In the genomic region with DNA sequence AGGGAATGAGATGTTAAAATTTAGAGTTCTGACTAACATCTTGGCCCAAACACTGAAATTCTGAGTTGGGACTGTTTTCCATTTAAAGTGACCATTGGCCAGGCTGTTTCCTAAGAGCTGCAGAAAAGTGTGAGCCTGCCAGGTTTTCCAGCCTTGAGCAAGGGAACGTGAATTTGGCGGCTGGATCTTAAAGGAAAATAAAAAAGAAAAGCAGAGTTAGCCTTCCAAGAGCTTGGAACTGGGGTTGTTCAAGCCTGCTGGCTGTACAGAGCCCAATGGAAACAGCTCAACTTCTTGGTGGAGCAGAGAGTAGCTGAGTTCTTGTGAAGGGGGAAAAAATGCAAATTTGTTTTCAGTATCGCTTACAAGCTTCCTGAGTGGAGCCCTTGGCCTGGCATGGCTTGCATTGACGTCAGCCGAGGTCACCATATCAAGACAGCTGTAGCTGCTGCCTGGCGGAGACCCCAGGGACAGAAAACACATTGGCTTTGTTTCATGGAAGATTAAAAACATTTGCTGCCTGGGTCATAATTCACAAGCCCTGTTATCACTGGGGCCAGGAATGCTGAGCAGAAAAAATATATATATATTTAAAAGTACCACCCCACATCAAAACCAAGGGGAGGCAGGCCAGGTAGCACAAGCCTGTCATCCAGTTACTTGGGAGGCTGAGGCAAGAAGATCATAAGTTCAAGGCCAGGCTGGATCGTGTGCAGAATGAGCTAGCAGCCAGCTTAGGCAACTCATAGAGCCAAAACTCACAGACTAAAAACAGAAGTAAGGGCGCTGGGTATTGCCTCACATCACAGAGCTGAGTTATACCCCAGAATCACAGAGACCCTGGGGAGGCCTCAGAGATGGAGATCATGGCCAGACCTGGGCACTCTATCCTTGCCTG, we compare ENCODE assay signal across 9 mouse cellular contexts. TPM values are rescaled to one million over a fixed set of nuclear protein-coding genes. Genes with fewer than 3 reads are reported as not detected.
DNase-seq lines count a peak whose midpoint lies in the region; ATAC-seq lines count a peak whose summit lies in the region.
"Had no signal": no experiment of that assay in that cellular context is flagged by ENCODE, and none has a peak within 500 bp of the region (broad histone marks: within the 10 kb centered on the region; RNA-seq: fewer than 3 reads in every experiment).

No protein-coding gene starts in this region.

- H3K36me3 ChIP-seq in liver, embryonic 11.5 days (ENCODE audit: control insufficient read depth, insufficient read depth, low read length) = no peaks in the 10 kb centered on the region
- H3K36me3 ChIP-seq in embryonic facial prominence, embryonic 12.5 days = no peaks in the 10 kb centered on the region
- H3K36me3 ChIP-seq in heart, embryonic 12.5 days = no peaks in the 10 kb centered on the region
- H3K36me3 ChIP-seq in kidney, embryonic 16.5 days (ENCODE audit: insufficient read depth, low read length) = no peaks in the 10 kb centered on the region
- H3K36me3 ChIP-seq: G1E had no signal

- no peaks in the 10 kb centered on the region for H3K9me3 ChIP-seq in liver, embryonic 11.5 days (ENCODE audit: control insufficient read depth, low read length)
- no peaks in the 10 kb centered on the region for H3K9me3 ChIP-seq in embryonic facial prominence, embryonic 12.5 days
- peaks cover 3% of the 10 kb centered on the region; the same call in 1 of the 2 replicates for H3K9me3 ChIP-seq in heart, embryonic 12.5 days (replicated peaks)
- H3K9me3 ChIP-seq in kidney, embryonic 16.5 days (ENCODE audit: low read length) = no peaks in the 10 kb centered on the region; the same call in 1 of the 2 replicates

- DNase-seq in liver = peak; percentile 30
- DNase-seq in liver, embryonic 11.5 days (ENCODE audit: low spot score) = no peak
- DNase-seq in left cerebral cortex, adult 9 months (ENCODE audit: low spot score in 2 of 2) = no peak

- ATAC-seq in liver, embryonic 11.5 days (replicated peaks; ENCODE audit: low FRiP score) = no peak
- no peak for ATAC-seq in embryonic facial prominence, embryonic 12.5 days (ENCODE audit: insufficient number of reproducible peaks, insufficient read depth, low FRiP score, low TSS enrichment)
- peak; percentile 70 for ATAC-seq in heart, embryonic 12.5 days (ENCODE audit: insufficient number of reproducible peaks, low FRiP score)
- ATAC-seq in kidney, embryonic 16.5 days (ENCODE audit: low FRiP score, low TSS enrichment) = peak; percentile 47; the same call in 1 of the 2 replicates
- ATAC-seq in megakaryocyte progenitor cell, adult 5-6 weeks (replicated peaks; ENCODE audit: poor library complexity) = peak; percentile 68
- no peak for ATAC-seq in activated CD4-positive, CD25-positive, alpha-beta regulatory T cell, adult 4 months

- H3K4me1 ChIP-seq in liver, embryonic 11.5 days (replicated peaks; ENCODE audit: control insufficient read depth, insufficient read depth, low read length) = peaks cover 4% of the 10 kb centered on the region; the same call in 1 of the 2 replicates
- peaks cover 28% of the 10 kb centered on the region for H3K4me1 ChIP-seq in embryonic facial prominence, embryonic 12.5 days
- H3K4me1 ChIP-seq in heart, embryonic 12.5 days (replicated peaks) = peaks cover 44% of the 10 kb centered on the region
- peaks cover 26% of the 10 kb centered on the region for H3K4me1 ChIP-seq in kidney, embryonic 16.5 days (ENCODE audit: insufficient read depth, low read length)

- whole genome bisulfite sequencing in liver, embryonic 11.5 days = 64% methylated on average over 8 of the region's 8 CpGs
- 37% methylated on average over 8 of the region's 8 CpGs for WGBS in embryonic facial prominence, embryonic 12.5 days
- 46% methylated on average over 8 of the region's 8 CpGs for WGBS in heart, embryonic 12.5 days
- 52% methylated on average over 8 of the region's 8 CpGs for WGBS in kidney, embryonic 16.5 days

- no peak overlapping the region for H3K27ac ChIP-seq in liver, embryonic 11.5 days (ENCODE audit: low read depth, low read length)
- H3K27ac ChIP-seq in embryonic facial prominence, embryonic 12.5 days = peak overlapping the region; percentile 80
- H3K27ac ChIP-seq in heart, embryonic 12.5 days (ENCODE audit: poor library complexity, severe bottlenecking) = peak overlapping the region; percentile 94
- peak overlapping the region; percentile 87 for H3K27ac ChIP-seq in kidney, embryonic 16.5 days (ENCODE audit: low read length)

- H3K4me3 ChIP-seq in liver, embryonic 11.5 days (ENCODE audit: low read depth, low read length) = no peak overlapping the region
- H3K4me3 ChIP-seq in embryonic facial prominence, embryonic 12.5 days = no peak overlapping the region
- H3K4me3 ChIP-seq in heart, embryonic 12.5 days = no peak overlapping the region
- H3K4me3 ChIP-seq in kidney, embryonic 16.5 days (ENCODE audit: low read length) = no peak overlapping the region

- no peak overlapping the region for H3K9ac ChIP-seq in liver, embryonic 11.5 days (ENCODE audit: low read depth, low read length)
- H3K9ac ChIP-seq in embryonic facial prominence, embryonic 12.5 days = no peak overlapping the region
- H3K9ac ChIP-seq in heart, embryonic 12.5 days = no peak overlapping the region
- 0 out of 2 replicates have a peak overlapping the region, but pooled peaks have one; percentile 41 for H3K9ac ChIP-seq in kidney, embryonic 16.5 days (replicated peaks; ENCODE audit: low read length)

- H3K27me3 ChIP-seq in liver, embryonic 11.5 days (replicated peaks; ENCODE audit: control insufficient read depth, insufficient read depth, low read length) = no peaks in the 10 kb centered on the region
- no peaks in the 10 kb centered on the region for H3K27me3 ChIP-seq in embryonic facial prominence, embryonic 12.5 days
- no peaks in the 10 kb centered on the region for H3K27me3 ChIP-seq in heart, embryonic 12.5 days (replicated peaks)
- H3K27me3 ChIP-seq in kidney, embryonic 16.5 days (ENCODE audit: insufficient read depth, low read length) = no peaks in the 10 kb centered on the region

- H3K4me2 ChIP-seq in liver, embryonic 11.5 days = no peak overlapping the region
- H3K4me2 ChIP-seq in embryonic facial prominence, embryonic 12.5 days (replicated peaks) = no peak overlapping the region
- H3K4me2 ChIP-seq in heart, embryonic 12.5 days = no peak overlapping the region
- no peak overlapping the region for H3K4me2 ChIP-seq in kidney, embryonic 16.5 days (replicated peaks; ENCODE audit: low read depth, low read length)

RNA-seq across cellular contexts. Expression of gene Tomm20, which starts 58.7 kb away (rescaled TPM):
- polyA plus RNA-seq in liver, embryonic 11.5 days (2014; fragmentation: Nextera tagmentation; extraction: Ambion mirVana) = 359 and 372 TPM in 2 replicates
- 191 and 200 TPM in 2 replicates for polyA plus RNA-seq in embryonic facial prominence, embryonic 12.5 days (2016; fragmentation: Nextera tagmentation; extraction: Ambion mirVana)
- polyA plus RNA-seq in heart, embryonic 12.5 days (2016; fragmentation: Nextera tagmentation; extraction: Ambion mirVana) = 211 TPM in 2 replicates
- 258 and 264 TPM in 2 replicates for polyA plus RNA-seq in kidney, embryonic 16.5 days (2015; fragmentation: Nextera tagmentation; extraction: Ambion mirVana)
- total RNA-seq in megakaryocyte progenitor cell, adult 5-6 weeks (2015) = 118 and 141 TPM in 2 replicates
- total RNA-seq in megakaryocyte progenitor cell, adult 5-6 weeks (2017) = 182 and 238 TPM in 2 replicates
- 100 to 1,000 TPM in 1 of 2 experiments, 10 to 100 TPM in 1; 59.0 to 102 TPM for polyA plus RNA-seq in activated CD4-positive, CD25-positive, alpha-beta regulatory T cell, adult 4 months (2017; shearing (Covaris generic))

Comparison
In these comparisons a context has a peak if more than half of its experiments do, and no peak if none do; other contexts are left out.
1. ATAC-seq: peak in heart, embryonic 12.5 days (single experiment), kidney, embryonic 16.5 days (single experiment) and megakaryocyte progenitor cell, adult 5-6 weeks (single experiment); none in liver, embryonic 11.5 days (single experiment), embryonic facial prominence, embryonic 12.5 days (single experiment) and activated CD4-positive, CD25-positive, alpha-beta regulatory T cell, adult 4 months (single experiment).